Mouse (Mus musculus) intestine, embryonic 14.5 days (tissue): ENCODE measurements around the gene Nek2. TPM values are rescaled to one million over a fixed set of nuclear protein-coding genes. Genes with fewer than 3 reads are reported as not detected.

Experiments
- ATAC-seq: fragments of 200-750 bp; cut with Nextera tagmentation; replicated peaks from 2 replicates; pipeline ENCODE4 v1.8.0; 2017; ENCODE audit warnings: low read depth, moderate number of reproducible peaks, moderate TSS enrichment, moderate library complexity; ENCODE audit not compliant: low FRiP score, low TSS enrichment
- DNase-seq: peaks from one replicate; pipeline ENCODE4 v3.0.0-alpha.2; 2018; ENCODE audit warnings: low spot score
- H3K27ac ChIP-seq: fragments of 300-500 bp; sonication (generic); 2 replicates; pipeline ENCODE4 v1.5.1; 2014; ENCODE audit warnings: low read depth, mild to moderate bottlenecking, control low read depth
- H3K27me3 ChIP-seq: fragments of 300-500 bp; sonication (generic); replicated peaks from 2 replicates; pipeline ENCODE4 v1.6.1; 2014; ENCODE audit warnings: low read length, control low read depth; ENCODE audit not compliant: control insufficient read depth, insufficient read depth
- H3K36me3 ChIP-seq: fragments of 300-500 bp; sonication (generic); 2 replicates; pipeline ENCODE4 v1.6.1; 2014; ENCODE audit warnings: low read length, control low read depth; ENCODE audit not compliant: control insufficient read depth, insufficient read depth
- H3K4me1 ChIP-seq: fragments of 300-500 bp; sonication (generic); replicated peaks from 2 replicates; pipeline ENCODE4 v1.6.1; 2014; ENCODE audit warnings: low read length, control low read depth, mixed read lengths; ENCODE audit not compliant: control insufficient read depth, insufficient read depth
- H3K4me2 ChIP-seq: fragments of 300-500 bp; sonication (generic); 2 replicates; pipeline ENCODE4 v1.6.1; 2014; ENCODE audit warnings: low read length
- H3K4me3 ChIP-seq: fragments of 300-500 bp; sonication (generic); 2 replicates; pipeline ENCODE4 v1.5.1; 2014; ENCODE audit warnings: low read depth, low read length, control low read depth, mixed read lengths
- H3K9ac ChIP-seq: fragments of 300-500 bp; sonication (generic); 2 replicates; pipeline ENCODE4 v1.6.1; 2014; ENCODE audit warnings: mild to moderate bottlenecking, low read length
- H3K9me3 ChIP-seq: fragments of 300-500 bp; sonication (generic); 2 replicates; pipeline ENCODE4 v1.6.1; 2016; ENCODE audit warnings: low read length, control low read depth; ENCODE audit not compliant: control insufficient read depth
- WGBS: fragments of 180-500 bp; shearing (Covaris S2); extraction: QIAGEN DNeasy Blood & Tissue Kit; methylation state at CpG from one replicate; pipeline ENCODE4 v1.1.7; 2014; 5-methylcytosine and 5-hydroxymethylcytosine counted together
- polyA plus RNA-seq: library from polyadenylated mRNA; unstranded; fragments of >200 nt; fragmentation: Nextera tagmentation; extraction: Ambion mirVana; gene quantifications from 2 replicates; pipeline ENCODE4 v1.2.1, GENCODE M21; 2014

Gene Nek2
- polyA plus RNA-seq, 1 experiment from 2014 or later: 39.8 TPM

- no peak overlapping the region for H3K4me2 ChIP-seq
- no peaks in the 10 kb centered on the region for H3K4me1 ChIP-seq
- ATAC-seq (no peak), DNase-seq (no peak)
- H3K27ac ChIP-seq: no peak overlapping the region
- H3K9me3 ChIP-seq: no peaks in the 10 kb centered on the region
- no peaks in the 10 kb centered on the region for H3K27me3 ChIP-seq
- no peak overlapping the region for H3K9ac ChIP-seq
- H3K36me3 ChIP-seq: no peaks in the 10 kb centered on the region
- H3K4me3 ChIP-seq: no peak overlapping the region
Observed at GRCm38 (mm10) chr1:191858136-191858535, 36.9 kb downstream of the Nek2 start.

GRCm38 (mm10) chr1:191859847-191860246 lies 38.6 kb downstream of the Nek2 start:
- DNase-seq (no peak), ATAC-seq (no peak)
- WGBS: 76% methylated on average over 3 of the region's 3 CpGs
- Histone ChIP-seq H3K4me1 (no peaks in the 10 kb centered on the region), H3K9ac (no peak overlapping the region), H3K27ac (no peak overlapping the region), H3K27me3 (no peaks in the 10 kb centered on the region), H3K9me3 (no peaks in the 10 kb centered on the region), H3K4me2 (no peak overlapping the region), H3K4me3 (no peak overlapping the region), H3K36me3 (no peaks in the 10 kb centered on the region)

- 82% methylated on average over 5 of the region's 5 CpGs for WGBS
Observed at GRCm38 (mm10) chr1:191861247-191861646, 40.0 kb downstream of the Nek2 start.

GRCm38 (mm10) chr1:191863833-191864550 lies 42.7 kb downstream of the Nek2 start:
- DNase-seq: no peak
- no peak for ATAC-seq
- H3K27me3 ChIP-seq: no peaks in the 10 kb centered on the region
- H3K4me1 ChIP-seq: no peaks in the 10 kb centered on the region
- no peak overlapping the region for H3K9ac ChIP-seq
- H3K4me2 ChIP-seq: no peak overlapping the region
- no peak overlapping the region for H3K27ac ChIP-seq
- 78% methylated on average over 4 of the region's 4 CpGs for WGBS
- H3K36me3 ChIP-seq: no peaks in the 10 kb centered on the region
- H3K9me3 ChIP-seq: no peaks in the 10 kb centered on the region
- no peak overlapping the region for H3K4me3 ChIP-seq

More at GRCm38 (mm10) chr1:191861247-191861646, 40.0 kb downstream of the Nek2 start:
- no peak for ATAC-seq
- no peak for DNase-seq
- H3K4me3 ChIP-seq: no peak overlapping the region
- no peaks in the 10 kb centered on the region for H3K9me3 ChIP-seq
- no peak overlapping the region for H3K9ac ChIP-seq
- H3K4me2 ChIP-seq: no peak overlapping the region
- H3K36me3 ChIP-seq: no peaks in the 10 kb centered on the region
- H3K27ac ChIP-seq: no peak overlapping the region
- H3K27me3 ChIP-seq: no peaks in the 10 kb centered on the region
- no peaks in the 10 kb centered on the region for H3K4me1 ChIP-seq

- H3K4me3 ChIP-seq: no peak overlapping the region
- H3K4me2 ChIP-seq: no peak overlapping the region
- no peaks in the 10 kb centered on the region for H3K27me3 ChIP-seq
- H3K4me1 ChIP-seq: no peaks in the 10 kb centered on the region
- no peak overlapping the region for H3K27ac ChIP-seq
- no peak overlapping the region for H3K9ac ChIP-seq
- H3K36me3 ChIP-seq: no peaks in the 10 kb centered on the region
- WGBS: 82% methylated on average over 8 of the region's 8 CpGs
- DNase-seq (no peak), ATAC-seq (no peak)
- no peaks in the 10 kb centered on the region for H3K9me3 ChIP-seq
Observed at GRCm38 (mm10) chr1:191864551-191865027, 43.3 kb downstream of the Nek2 start.

- DNase-seq (no peak), ATAC-seq (no peak)
- Histone ChIP-seq H3K27ac (no peak overlapping the region), H3K9me3 (no peaks in the 10 kb centered on the region), H3K9ac (no peak overlapping the region), H3K4me2 (no peak overlapping the region), H3K4me3 (no peak overlapping the region), H3K4me1 (no peaks in the 10 kb centered on the region), H3K36me3 (no peaks in the 10 kb centered on the region), H3K27me3 (no peaks in the 10 kb centered on the region)
- WGBS: 77% methylated on average over 6 of the region's 6 CpGs
Observed at GRCm38 (mm10) chr1:191872076-191872710, 50.9 kb downstream of the Nek2 start.

- Histone ChIP-seq H3K4me1 (no peaks in the 10 kb centered on the region), H3K4me3 (no peak overlapping the region), H3K9me3 (no peaks in the 10 kb centered on the region), H3K36me3 (no peaks in the 10 kb centered on the region), H3K4me2 (no peak overlapping the region), H3K9ac (no peak overlapping the region), H3K27me3 (no peaks in the 10 kb centered on the region), H3K27ac (no peak overlapping the region)
- DNase-seq (no peak), ATAC-seq (no peak)
- 79% methylated on average over 7 of the region's 7 CpGs for WGBS
Observed at GRCm38 (mm10) chr1:191875006-191875405, 53.8 kb downstream of the Nek2 start.

GRCm38 (mm10) chr1:191875683-191876305 lies 54.5 kb downstream of the Nek2 start:
- Histone ChIP-seq H3K4me2 (no peak overlapping the region), H3K27ac (no peak overlapping the region), H3K9me3 (no peaks in the 10 kb centered on the region), H3K36me3 (no peaks in the 10 kb centered on the region), H3K4me3 (no peak overlapping the region), H3K27me3 (no peaks in the 10 kb centered on the region), H3K9ac (no peak overlapping the region), H3K4me1 (no peaks in the 10 kb centered on the region)
- 60% methylated on average over 9 of the region's 9 CpGs for WGBS
- ATAC-seq (no peak), DNase-seq (no peak)
